Mouse (Mus musculus): ENCODE data around the gene Nfkbie.

The Nfkbie gene

DNA sequence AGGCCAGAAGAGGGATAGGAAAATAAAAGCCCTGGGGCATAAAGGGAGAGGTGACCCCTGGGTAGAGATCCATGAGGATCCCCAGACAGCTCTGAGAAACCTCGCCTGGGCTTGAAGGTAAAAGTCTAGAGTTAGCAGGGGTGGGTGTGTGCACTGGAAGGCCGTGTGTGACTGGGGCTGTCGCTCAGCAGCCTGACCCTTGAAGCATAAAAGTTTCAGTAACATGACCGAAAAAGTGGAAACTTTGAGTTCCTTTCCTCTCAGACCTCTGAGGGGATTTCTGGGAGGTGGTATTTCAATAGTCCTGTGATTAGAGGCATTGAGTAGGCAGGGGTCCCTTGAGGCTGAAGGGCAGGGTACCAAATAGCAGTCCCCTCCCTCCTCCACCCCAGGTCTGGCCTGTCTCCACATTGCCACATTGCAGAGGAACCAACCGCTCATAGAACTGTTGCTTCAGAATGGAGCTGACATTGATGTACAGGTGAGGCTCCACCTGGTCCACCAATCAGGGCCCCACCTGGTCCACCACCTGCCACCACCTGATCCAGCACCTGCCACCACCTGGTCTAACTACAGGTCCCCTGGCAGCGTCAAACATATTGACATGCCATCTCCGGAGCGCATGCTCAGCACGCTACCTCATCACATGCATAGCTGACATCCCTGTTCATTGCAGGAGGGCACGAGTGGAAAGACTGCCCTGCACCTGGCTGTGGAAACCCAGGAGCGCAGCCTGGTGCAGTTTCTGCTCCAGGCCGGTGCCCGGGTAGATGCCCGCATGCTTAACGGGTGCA is 4.4 kb downstream of the Nfkbie start:
- no peak for DNase-seq (ENCODE audit: low spot score)

GRCm38 (mm10) chr17:45563216-45563615 is 7.7 kb downstream of the Nfkbie start:
- peak; percentile 45 for DNase-seq (ENCODE audit: low spot score)

- DNase-seq (ENCODE audit: low spot score) = peak; percentile 96
Measured at GRCm38 (mm10) chr17:45563655-45564530, 8.4 kb downstream of the Nfkbie start, which contains the start of gene Slc35b2. TSS of gene Slc35b2 (plus strand) at chr17:45563874.

- no peak for DNase-seq (ENCODE audit: low spot score)
Measured at GRCm38 (mm10) chr17:45564531-45565084, 9.1 kb downstream of the Nfkbie start.

DNA sequence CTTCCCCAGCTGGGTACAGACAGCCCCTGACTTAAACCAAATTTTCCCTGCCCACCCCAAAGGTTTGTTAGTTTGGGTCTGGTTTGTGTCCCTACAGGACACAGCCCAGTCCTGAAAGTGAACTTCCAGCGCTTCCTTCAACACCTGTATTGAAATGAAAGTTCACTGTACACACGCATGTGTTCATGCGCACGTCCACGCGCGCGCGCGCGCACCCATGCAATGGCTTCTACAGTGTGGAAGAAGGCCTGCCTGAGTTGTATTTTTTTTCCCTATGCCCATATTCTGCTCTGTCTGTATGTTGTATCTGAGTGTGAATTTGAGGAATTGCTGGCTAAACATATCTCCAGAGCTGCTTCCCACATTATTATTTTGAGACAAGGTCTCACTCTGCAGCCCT is 9.6 kb downstream of the Nfkbie start:
- no peak for DNase-seq (ENCODE audit: low spot score)

- DNase-seq (ENCODE audit: low spot score) = no peak
Measured at GRCm38 (mm10) chr17:45566031-45566359, 10.5 kb downstream of the Nfkbie start.

DNA sequence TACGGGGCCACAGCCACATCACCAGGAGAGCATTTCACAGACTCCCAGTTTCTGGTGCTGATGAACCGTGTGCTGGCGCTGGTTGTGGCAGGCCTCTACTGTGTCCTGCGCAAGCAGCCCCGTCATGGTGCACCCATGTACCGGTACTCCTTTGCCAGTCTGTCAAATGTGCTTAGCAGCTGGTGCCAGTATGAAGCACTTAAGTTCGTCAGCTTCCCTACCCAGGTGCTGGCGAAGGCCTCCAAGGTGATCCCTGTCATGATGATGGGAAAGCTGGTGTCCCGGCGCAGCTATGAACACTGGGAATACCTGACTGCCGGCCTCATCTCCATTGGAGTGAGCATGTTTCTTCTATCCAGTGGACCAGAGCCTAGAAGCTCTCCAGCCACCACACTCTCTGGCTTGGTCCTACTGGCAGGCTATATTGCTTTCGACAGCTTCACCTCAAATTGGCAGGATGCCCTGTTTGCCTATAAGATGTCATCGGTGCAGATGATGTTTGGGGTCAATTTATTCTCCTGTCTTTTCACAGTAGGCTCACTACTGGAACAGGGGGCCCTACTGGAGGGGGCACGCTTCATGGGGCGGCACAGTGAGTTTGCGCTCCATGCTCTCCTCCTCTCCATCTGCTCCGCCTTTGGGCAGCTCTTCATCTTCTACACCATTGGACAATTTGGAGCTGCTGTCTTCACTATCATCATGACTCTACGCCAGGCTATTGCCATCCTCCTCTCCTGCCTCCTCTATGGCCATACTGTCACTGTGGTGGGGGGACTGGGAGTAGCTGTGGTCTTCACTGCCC is 11.1 kb downstream of the Nfkbie start:
- DNase-seq (ENCODE audit: low spot score) = no peak

DNA sequence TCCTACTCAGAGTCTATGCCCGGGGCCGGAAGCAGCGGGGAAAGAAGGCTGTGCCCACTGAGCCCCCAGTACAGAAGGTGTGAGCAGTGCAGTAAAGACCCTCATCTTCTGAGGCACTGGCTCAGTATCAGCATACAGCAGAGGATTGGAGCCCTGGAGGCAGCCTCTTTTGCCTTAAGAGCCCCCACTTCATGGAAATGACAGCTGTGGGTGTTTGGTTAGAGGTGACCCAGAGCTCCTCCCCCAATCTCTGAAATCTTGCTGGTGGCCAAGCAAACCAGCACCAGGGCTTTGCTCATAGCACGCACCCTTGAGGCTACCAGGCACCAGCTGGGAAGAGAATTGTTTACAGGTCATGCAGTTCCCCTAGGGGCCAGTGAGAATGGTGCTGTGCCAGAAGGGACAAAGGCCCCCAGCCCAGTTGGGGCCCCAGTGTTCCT is 11.7 kb downstream of the Nfkbie start:
- DNase-seq (ENCODE audit: low spot score) = no peak

DNA sequence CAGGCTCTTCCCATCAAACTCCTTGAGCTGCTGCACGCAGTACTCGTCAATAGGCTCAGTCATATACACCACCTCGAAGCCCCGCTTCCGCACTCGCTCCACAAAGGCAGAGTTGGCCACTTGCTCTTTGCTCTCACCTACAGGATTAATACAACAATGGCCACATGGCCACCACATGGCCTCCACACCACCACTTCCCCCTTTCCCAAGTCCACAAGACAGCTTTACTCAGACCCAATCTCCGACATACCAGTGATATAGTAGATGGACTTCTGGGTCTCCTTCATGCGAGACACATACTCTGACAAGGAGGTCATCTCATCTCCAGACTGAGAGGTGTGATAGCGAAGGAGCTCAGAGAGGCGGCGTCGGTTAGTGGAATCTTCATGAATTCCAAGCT is 13.5 kb downstream of the Nfkbie start:
- DNase-seq (ENCODE audit: low spot score) = no peak

GRCm38 (mm10) chr17:45569999-45570398 is 14.5 kb downstream of the Nfkbie start:
- no peak for DNase-seq (ENCODE audit: low spot score)

GRCm38 (mm10) chr17:45572103-45573086 is 16.9 kb downstream of the Nfkbie start:
- DNase-seq (ENCODE audit: low spot score) = peak; percentile 85

GRCm38 (mm10) chr17:45573087-45573779 is 17.7 kb downstream of the Nfkbie start, which contains the start of gene Hsp90ab1:
TSS of gene Hsp90ab1 (minus strand) at chr17:45573271.
- peak; percentile 100 for DNase-seq (ENCODE audit: low spot score)

DNA sequence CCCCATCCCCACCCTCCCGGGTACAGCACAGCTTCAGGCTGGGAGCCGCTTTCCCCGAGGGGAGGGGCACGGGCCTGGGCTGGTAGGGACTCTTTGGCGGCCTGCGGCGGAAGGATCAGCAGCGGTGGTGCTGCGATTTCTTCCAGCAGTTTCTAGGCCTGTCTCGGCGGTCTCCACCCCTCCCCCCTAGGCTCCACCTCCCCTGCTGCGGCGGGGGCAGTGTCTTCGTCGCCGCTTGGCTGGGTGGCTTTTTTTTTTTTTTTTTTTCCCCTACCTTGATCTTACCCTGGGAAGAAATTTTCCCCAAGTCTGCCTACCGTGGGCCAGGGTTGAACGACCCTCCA is 18.2 kb downstream of the Nfkbie start:
- DNase-seq (ENCODE audit: low spot score) = peak; percentile 98

DNA sequence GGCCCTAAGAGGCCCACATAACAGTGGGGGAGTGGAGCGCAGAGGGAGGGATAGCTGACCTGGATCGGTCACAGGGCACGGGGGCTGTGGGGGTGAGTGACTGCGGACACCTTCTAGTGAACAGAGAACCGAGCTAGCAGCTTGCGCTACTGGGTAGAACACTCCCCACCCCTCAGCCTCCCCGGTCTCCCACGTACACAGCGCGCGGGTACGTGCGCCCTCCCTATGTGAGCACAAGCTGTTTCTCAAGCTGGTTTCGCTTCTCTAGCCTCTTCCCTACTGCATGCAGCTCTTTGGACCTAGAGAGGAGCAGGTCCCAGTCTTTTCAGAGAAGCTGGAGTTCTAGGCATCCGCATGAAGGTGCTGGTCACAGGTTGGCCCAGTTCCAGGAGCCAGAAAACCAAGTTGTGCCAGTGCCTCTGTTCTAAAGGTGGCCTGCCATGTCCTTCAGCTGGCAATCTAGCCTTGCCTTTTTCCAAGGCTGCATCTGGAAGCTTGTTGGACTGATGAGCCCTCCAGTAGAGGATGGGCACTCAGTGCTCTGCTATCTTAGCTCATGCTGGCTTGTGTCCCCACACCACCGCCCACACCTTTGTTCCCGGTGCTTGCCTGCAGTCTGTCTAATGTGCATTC is 18.7 kb downstream of the Nfkbie start:
- peak; percentile 83 for DNase-seq (ENCODE audit: low spot score)

- no peak for DNase-seq (ENCODE audit: low spot score)
Measured at GRCm38 (mm10) chr17:45575123-45575897, 19.8 kb downstream of the Nfkbie start.

DNA sequence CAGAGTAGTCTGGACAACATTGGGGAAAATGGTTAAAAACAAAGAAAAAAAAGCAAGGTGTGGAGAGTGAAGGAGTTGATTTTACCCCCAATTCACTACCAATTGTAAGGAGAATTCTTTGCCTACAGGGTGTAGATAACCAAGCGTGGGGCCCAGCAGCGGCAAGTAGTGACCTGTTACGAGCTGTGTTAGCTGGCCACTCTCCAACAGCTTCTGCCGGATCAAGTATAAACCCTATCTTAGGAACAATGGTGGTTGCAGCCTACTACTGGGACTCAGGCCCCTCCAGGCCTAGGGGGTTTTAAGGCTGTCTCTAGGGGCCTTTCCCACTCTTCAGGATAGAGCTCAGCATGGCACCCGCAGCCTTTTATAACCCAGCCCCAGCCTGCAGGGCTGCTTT is 22.7 kb downstream of the Nfkbie start:
- DNase-seq (ENCODE audit: low spot score) = no peak

DNA sequence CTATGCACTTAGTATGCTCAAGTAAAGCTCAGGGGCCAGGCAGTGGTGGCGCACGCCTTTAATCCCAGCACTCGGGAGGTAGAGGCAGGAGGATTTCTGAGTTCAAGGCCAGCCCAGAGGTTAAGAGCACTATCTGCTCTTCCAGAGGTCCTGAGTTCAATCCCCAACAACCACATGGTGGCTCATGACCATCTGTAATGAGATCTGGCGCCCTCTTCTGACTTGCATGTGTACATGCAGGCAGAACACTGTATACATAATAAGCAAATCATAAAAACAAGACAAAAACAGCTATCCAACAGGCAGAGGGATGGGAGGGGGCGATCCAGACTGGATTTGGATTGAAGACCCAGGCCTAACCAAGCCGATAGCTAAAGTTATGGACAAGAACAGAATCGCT is 23.3 kb downstream of the Nfkbie start:
- no peak for DNase-seq (ENCODE audit: low spot score)

- DNase-seq (ENCODE audit: low spot score) = no peak
Measured at GRCm38 (mm10) chr17:45579554-45579953, 24.1 kb downstream of the Nfkbie start.

- DNase-seq (ENCODE audit: low spot score) = no peak
Measured at GRCm38 (mm10) chr17:45580958-45581477, 25.5 kb downstream of the Nfkbie start.
